Mouse (Mus musculus) lung, postnatal 0 days (tissue): ENCODE data around the gene Gm49358. TPM values are rescaled to one million over a fixed set of nuclear protein-coding genes. Genes with fewer than 3 reads are reported as not detected.

Source experiments
- ATAC-seq: fragments of 200-750 bp; cut with Nextera tagmentation; 2 replicates; pipeline ENCODE4 v1.8.0; 2017; ENCODE audit warnings: moderate library complexity
- DNase-seq: peaks from one replicate; pipeline ENCODE4 v3.0.0-alpha.2; 2016; ENCODE audit warnings: low spot score
- H3K27ac ChIP-seq: fragments of 300-500 bp; sonication (generic); 2 replicates; pipeline ENCODE4 v1.5.1; 2014; ENCODE audit warnings: antibody characterized with exemption, mild to moderate bottlenecking, low read length, mixed read lengths
- H3K27me3 ChIP-seq: fragments of 300-500 bp; sonication (generic); replicated peaks from 2 replicates; pipeline ENCODE4 v1.6.1; 2014; ENCODE audit warnings: low read length, mixed read lengths; ENCODE audit not compliant: insufficient read depth
- H3K36me3 ChIP-seq: fragments of 300-500 bp; sonication (generic); 2 replicates; pipeline ENCODE4 v1.6.1; 2014; ENCODE audit warnings: low read length, mixed read lengths; ENCODE audit not compliant: insufficient read depth
- H3K4me1 ChIP-seq: fragments of 300-500 bp; sonication (generic); 2 replicates; pipeline ENCODE4 v1.6.1; 2014; ENCODE audit warnings: antibody characterized with exemption, low read depth, low read length, mixed read lengths; ENCODE audit not compliant: insufficient read depth
- H3K4me2 ChIP-seq: fragments of 300-500 bp; sonication (generic); replicated peaks from 2 replicates; pipeline ENCODE4 v1.6.1; 2014; ENCODE audit warnings: low read depth, mild to moderate bottlenecking, low read length, moderate library complexity, mixed read lengths
- H3K4me3 ChIP-seq: fragments of 300-500 bp; sonication (generic); 2 replicates; pipeline ENCODE4 v1.5.1; 2014; ENCODE audit warnings: low read depth, low read length
- H3K9ac ChIP-seq: fragments of 300-500 bp; sonication (generic); replicated peaks from 2 replicates; pipeline ENCODE4 v1.6.1; 2014; ENCODE audit warnings: low read depth, mild to moderate bottlenecking
- H3K9me3 ChIP-seq: fragments of 300-500 bp; sonication (generic); 2 replicates; pipeline ENCODE4 v1.6.1; 2016; ENCODE audit warnings: low read length, mixed read lengths
- CTCF ChIP-seq: IDR thresholded peaks from 2 replicates; pipeline ENCODE4 v1.5.1; 2016; ENCODE audit warnings: antibody characterized with exemption, mild to moderate bottlenecking
- EP300 ChIP-seq: IDR thresholded peaks from 2 replicates; pipeline ENCODE4 v1.6.1; 2016; ENCODE audit warnings: antibody characterized with exemption, mild to moderate bottlenecking, control low read depth
- WGBS: fragments of 180-500 bp; shearing (Covaris S2); extraction: QIAGEN DNeasy Blood & Tissue Kit; methylation state at CpG from one replicate; pipeline ENCODE4 v1.1.7; 2014; 5-methylcytosine and 5-hydroxymethylcytosine counted together
- polyA plus RNA-seq: library from polyadenylated mRNA; unstranded; fragments of >200 nt; fragmentation: Nextera tagmentation; extraction: Ambion mirVana; gene quantifications from 2 replicates; pipeline ENCODE4 v1.2.1, GENCODE M21; 2015

Gene Gm49358
- polyA plus RNA-seq, 1 experiment from 2014 or later = not detected

DNA sequence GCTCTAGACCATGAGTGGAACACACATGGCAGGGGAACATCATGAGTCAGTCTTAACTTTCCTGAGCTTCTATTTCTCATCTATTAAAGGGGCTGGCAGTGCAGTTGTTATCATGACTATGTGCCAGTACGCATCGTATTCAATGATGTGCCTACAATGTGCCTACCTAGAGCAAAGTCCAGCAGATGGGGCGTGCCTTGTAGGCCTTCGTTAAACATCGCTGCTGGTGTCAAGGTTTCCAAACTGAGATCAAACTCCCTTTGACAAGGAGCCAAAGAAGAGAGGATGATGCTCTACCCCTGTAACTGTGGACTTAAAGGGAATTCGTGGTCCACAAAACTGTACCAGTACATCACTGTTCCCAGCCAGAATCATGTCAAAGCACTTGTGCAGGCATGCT lies 98.7 kb downstream of the Gm49358 start:
- Histone ChIP-seq H3K9me3 (no peaks in the 10 kb centered on the region), H3K36me3 (no peaks in the 10 kb centered on the region), H3K9ac (no peak overlapping the region), H3K4me3 (no peak overlapping the region), H3K27me3 (no peaks in the 10 kb centered on the region), H3K27ac (no peak overlapping the region), H3K4me1 (no peaks in the 10 kb centered on the region), H3K4me2 (no peak overlapping the region)
- WGBS = 86% methylated on average over 6 of the region's 6 CpGs
- DNase-seq = no peak
- ATAC-seq = no peak
- TF ChIP-seq CTCF (no peak), EP300 (no peak)

DNA sequence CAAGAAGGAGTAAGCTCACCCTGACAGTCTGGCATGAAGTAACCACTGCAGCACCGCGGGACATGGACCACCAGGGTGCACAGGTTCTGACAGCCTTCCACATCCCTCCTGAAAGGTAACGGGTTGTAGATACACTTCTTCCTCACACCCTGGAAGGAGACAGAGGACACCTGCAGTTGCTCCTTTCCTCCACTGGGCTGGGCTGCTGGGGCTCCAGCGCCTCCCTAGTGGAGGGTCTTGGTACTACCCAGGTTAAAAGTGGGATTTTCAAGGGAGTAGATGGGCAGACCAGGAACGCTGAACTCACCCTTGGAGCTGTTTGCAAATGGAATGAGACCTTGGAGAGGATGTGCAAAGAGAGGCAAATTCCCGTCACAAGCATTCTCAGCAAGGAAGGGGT lies 99.7 kb downstream of the Gm49358 start:
- DNase-seq = no peak
- Histone ChIP-seq H3K9ac (no peak overlapping the region), H3K9me3 (no peaks in the 10 kb centered on the region), H3K27ac (no peak overlapping the region), H3K4me3 (no peak overlapping the region), H3K4me2 (no peak overlapping the region), H3K36me3 (no peaks in the 10 kb centered on the region), H3K27me3 (no peaks in the 10 kb centered on the region), H3K4me1 (no peaks in the 10 kb centered on the region)
- ATAC-seq = no peak
- TF ChIP-seq CTCF (peak; percentile 50), EP300 (no peak)
- 88% methylated on average over 6 of the region's 6 CpGs for WGBS

DNA sequence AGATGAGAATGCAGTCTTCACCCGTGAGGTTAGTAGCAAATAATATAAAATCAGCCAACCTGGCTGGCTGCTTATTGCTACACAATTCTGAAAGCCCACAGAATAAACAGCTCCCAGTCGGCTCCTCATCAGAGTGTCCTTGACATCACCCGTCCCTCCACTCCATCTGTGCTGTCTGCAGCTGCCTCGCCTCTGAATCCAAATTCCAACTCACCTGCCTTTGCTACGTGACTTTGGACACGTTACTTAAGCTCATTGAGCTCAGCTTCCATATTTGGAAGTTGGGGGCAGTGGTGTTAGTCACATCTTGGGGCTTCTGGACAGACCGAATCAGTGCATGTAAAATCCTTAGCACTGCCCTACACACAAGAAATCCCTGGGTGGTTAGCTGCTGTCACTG lies 108.3 kb downstream of the Gm49358 start:
- no peak for DNase-seq
- Histone ChIP-seq H3K27me3 (no peaks in the 10 kb centered on the region), H3K27ac (no peak overlapping the region), H3K4me1 (no peaks in the 10 kb centered on the region), H3K4me2 (no peak overlapping the region), H3K36me3 (no peaks in the 10 kb centered on the region), H3K9me3 (no peaks in the 10 kb centered on the region), H3K4me3 (no peak overlapping the region), H3K9ac (no peak overlapping the region)
- peak; percentile 46; the same call in 1 of the 2 replicates for ATAC-seq
- 41% methylated on average over 7 of the region's 7 CpGs for WGBS
- TF ChIP-seq EP300 (no peak), CTCF (no peak)

DNA sequence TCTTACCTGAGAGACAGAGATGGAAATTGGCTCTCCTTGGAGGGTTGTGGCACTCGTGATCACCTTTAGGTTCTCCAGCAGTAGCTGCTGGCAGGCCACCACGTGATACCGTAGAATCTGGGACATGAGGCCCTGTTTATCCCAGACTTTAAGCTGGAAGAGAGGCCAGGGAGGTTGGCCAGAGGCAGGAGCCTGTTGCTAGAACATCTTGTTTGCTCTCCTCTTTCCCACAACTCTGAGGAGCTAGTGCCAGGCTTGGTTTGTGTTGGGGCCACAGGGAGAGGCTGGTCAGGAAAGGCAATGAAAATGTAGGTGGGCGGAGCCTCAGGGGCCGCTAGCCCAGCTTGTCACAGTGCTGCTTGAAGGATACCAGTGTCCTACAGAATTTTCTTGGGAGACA lies 108.8 kb downstream of the Gm49358 start:
- no peak for DNase-seq
- H3K9me3 ChIP-seq = no peaks in the 10 kb centered on the region
- WGBS = 59% methylated on average over 5 of the region's 5 CpGs
- no peak overlapping the region for H3K4me2 ChIP-seq
- no peaks in the 10 kb centered on the region for H3K4me1 ChIP-seq
- H3K9ac ChIP-seq = no peak overlapping the region
- no peaks in the 10 kb centered on the region for H3K36me3 ChIP-seq
- no peak overlapping the region for H3K27ac ChIP-seq
- ATAC-seq = peak; percentile 28; the same call in 1 of the 2 replicates
- no peaks in the 10 kb centered on the region for H3K27me3 ChIP-seq
- TF ChIP-seq EP300 (no peak), CTCF (no peak)
- no peak overlapping the region for H3K4me3 ChIP-seq

DNA sequence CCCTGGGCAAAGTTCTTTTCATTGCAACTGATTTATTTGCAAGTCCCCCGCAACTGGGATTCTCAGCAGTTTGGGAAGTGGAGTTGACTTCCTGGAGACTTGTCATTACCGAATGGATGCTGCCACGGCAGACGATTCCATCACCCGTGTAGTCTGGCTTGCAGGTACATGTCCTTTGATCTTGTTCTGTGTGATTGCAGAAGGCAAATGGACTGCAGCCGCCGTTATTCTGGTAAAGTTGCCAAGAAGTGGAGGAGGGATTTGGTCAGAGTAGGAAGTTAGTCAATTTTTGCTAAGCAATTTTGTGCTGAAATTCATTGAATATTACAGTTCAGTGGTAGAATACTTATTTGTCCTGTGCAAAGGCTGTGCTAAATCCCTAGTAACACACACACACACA lies 114.9 kb downstream of the Gm49358 start:
- Histone ChIP-seq H3K4me1 (no peaks in the 10 kb centered on the region), H3K36me3 (no peaks in the 10 kb centered on the region), H3K4me2 (no peak overlapping the region), H3K9ac (no peak overlapping the region), H3K27ac (no peak overlapping the region), H3K27me3 (no peaks in the 10 kb centered on the region; the same call in 1 of the 2 replicates), H3K4me3 (no peak overlapping the region), H3K9me3 (no peaks in the 10 kb centered on the region)
- ATAC-seq = no peak
- DNase-seq = no peak
- TF ChIP-seq EP300 (no peak), CTCF (no peak)
- WGBS = 77% methylated on average over 7 of the region's 7 CpGs

DNA sequence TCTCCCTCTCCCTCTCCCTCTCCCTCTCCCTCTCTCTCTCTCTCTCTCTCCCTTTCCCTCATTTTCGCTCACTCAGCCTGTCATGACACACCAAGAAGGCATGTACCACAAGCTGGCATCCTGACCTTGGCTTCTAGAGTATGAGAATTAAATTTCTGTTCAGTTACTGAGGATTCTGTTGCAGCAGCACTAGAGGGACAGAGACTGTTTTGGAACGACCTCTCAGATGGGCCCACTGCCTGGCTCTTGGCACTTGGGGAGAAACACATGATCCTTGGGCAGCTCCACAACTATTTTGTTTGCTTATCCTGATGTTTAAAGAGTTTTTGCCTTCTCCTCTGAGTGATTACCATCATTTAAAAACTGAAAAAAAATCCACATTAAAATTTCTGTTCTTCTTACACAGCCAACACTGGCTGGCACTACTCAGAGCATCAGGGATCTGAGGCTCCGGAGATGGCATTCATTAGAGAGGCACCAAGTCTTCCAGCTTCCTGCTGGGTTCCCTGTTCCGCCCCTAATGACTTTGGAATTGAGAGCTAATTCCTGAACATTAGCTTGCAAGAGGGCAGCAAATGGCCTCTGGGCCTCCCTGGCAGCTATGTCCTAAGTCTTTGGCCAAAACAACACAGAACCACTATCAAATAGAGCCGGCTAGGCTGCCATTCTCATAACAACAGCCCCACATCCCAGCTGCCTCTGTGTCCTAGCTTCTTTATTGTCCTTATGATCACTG lies 116.5 kb downstream of the Gm49358 start:
- no peaks in the 10 kb centered on the region for H3K4me1 ChIP-seq
- ATAC-seq (no peak), DNase-seq (no peak)
- H3K4me3 ChIP-seq = no peak overlapping the region
- TF ChIP-seq CTCF = no peak
- no peak for TF ChIP-seq EP300
- H3K27me3 ChIP-seq = no peaks in the 10 kb centered on the region; the same call in 1 of the 2 replicates
- no peaks in the 10 kb centered on the region for H3K36me3 ChIP-seq
- no peak overlapping the region for H3K4me2 ChIP-seq
- no peak overlapping the region for H3K27ac ChIP-seq
- no peak overlapping the region for H3K9ac ChIP-seq
- 48% methylated on average over 5 of the region's 5 CpGs for WGBS
- no peaks in the 10 kb centered on the region for H3K9me3 ChIP-seq
